Mouse (Mus musculus): Measurements from ENCODE around the gene Col6a4. TPM values are rescaled to one million over a fixed set of nuclear protein-coding genes. Genes with fewer than 3 reads are reported as not detected.

Col6a4 gene
- 0.49 and 0.50 TPM in 2 replicates for polyA plus RNA-seq (2015; fragmentation: Nextera tagmentation; extraction: Ambion mirVana)

DNA sequence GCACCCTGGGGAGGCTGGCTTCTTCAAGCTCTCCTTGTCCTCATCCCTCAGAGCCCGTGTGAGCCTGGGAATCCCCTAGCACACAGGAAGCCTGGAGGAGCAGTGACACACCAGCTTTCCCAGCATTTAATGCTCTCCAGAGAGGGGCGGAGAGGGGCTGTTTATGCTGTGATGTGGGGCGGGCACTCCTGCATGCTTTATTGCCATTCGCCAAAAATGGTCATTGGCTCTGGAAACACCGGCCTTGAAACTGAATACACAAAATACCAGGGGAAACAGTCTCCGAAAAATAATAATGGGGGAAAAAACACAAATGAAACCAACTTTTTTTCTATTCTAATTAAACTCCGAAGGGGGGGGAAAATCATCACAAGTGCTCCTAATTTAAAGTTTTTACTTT is at the start of gene Col6a4:
Gene Col6a4, minus strand, starts transcription at position 101 of the 400 bp plus-strand sequence.
- Histone ChIP-seq H3K4me3 (no peak within 1 kb of the TSS), H3K9me3 (replicated peaks) (no peaks in the 10 kb centered on the region), H3K9ac (no peak within 1 kb of the TSS), H3K27ac (no peak within 1 kb of the TSS), H3K4me2 (no peak within 1 kb of the TSS), H3K4me1 (no peaks in the 10 kb centered on the region), H3K27me3 (no peaks in the 10 kb centered on the region), H3K36me3 (ENCODE audit: poor library complexity, severe bottlenecking) (no peaks in the 10 kb centered on the region)
- ATAC-seq, result no peak
- 64% methylated on average over 7 of the region's 7 CpGs for WGBS

DNA sequence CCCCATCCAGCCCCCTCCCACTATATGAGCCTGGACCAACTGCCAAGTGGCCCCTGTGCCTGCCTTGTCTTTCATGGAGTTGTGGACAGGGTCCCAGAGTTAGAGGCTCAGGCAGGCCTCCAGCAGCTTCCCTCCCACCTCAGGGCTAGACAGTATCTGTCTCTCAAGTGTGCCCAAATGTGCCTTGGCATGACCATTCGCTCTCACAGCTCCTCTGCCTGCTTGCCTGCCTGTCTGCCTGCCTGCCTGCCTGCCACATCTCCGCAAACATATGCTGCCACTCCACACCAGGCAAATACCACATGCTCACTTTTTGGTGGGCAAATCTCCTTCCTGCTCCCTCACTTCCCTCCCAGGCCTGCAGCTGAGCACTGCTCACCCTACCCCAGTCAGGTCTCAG is 49.0 kb upstream of the Col6a4 start:
- H3K27me3 ChIP-seq, result peaks cover 75% of the 10 kb centered on the region
- no peak overlapping the region for H3K4me2 ChIP-seq
- H3K27ac ChIP-seq, result no peak overlapping the region
- H3K4me3 ChIP-seq, result no peak overlapping the region
- no peaks in the 10 kb centered on the region for H3K9me3 ChIP-seq (replicated peaks)
- WGBS, result 84% methylated on average over 2 of the region's 2 CpGs
- peaks cover 55% of the 10 kb centered on the region for H3K4me1 ChIP-seq
- H3K36me3 ChIP-seq (ENCODE audit: poor library complexity, severe bottlenecking), result 0 out of 2 replicates have a peak, but pooled peaks cover 3% of the 10 kb centered on the region
- H3K9ac ChIP-seq, result no peak overlapping the region
- ATAC-seq, result peak; percentile 30; the same call in 1 of the 2 replicates

DNA sequence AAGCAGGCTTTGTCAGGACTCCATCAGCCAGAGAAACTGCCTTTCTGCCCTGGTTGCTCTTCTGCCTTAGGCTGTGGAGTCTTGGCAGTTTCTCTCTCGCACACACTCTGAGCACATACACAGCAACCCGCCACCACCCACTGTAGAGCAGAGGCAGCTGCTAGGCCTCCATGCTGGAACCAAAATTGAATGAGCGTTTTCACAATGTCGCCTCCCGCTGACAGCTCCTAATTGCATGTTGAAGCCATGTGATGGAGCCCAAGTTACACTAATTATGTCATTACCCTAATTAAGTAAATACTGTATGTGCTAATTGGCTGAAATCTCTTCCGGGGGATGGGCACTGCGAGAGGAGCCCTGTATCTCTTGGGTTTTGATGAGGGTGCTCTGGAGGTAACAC is 47.6 kb upstream of the Col6a4 start:
- H3K4me1 ChIP-seq, result peaks cover 55% of the 10 kb centered on the region
- H3K9ac ChIP-seq, result no peak overlapping the region
- no peak overlapping the region for H3K4me3 ChIP-seq
- H3K27ac ChIP-seq, result no peak overlapping the region
- ATAC-seq, result peak; percentile 65
- WGBS, result 23% methylated on average over 7 of the region's 7 CpGs
- no peaks in the 10 kb centered on the region for H3K9me3 ChIP-seq (replicated peaks)
- H3K4me2 ChIP-seq, result no peak overlapping the region
- H3K36me3 ChIP-seq (ENCODE audit: poor library complexity, severe bottlenecking), result no peaks in the 10 kb centered on the region
- H3K27me3 ChIP-seq, result peaks cover 63% of the 10 kb centered on the region

DNA sequence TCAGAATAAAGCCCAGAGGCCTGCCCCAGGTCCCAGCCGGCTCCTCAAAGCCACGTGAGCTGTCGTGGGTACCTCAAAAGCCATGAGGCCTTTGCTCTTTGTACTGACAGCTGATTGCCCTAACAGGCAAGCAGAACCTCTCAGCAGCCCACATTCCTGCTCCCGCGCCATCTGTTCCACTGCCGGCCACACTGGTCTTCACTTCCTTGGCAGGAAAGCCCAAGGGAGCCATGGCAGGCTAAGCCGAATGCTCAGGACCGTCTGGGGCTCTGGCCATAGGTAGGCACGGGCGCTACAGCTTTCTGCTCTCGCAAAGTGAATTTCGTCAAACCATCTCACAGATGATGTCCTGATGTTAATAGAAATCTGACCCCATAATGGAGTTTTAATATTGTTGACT is 45.4 kb upstream of the Col6a4 start:
- Histone ChIP-seq H3K27ac (no peak overlapping the region), H3K27me3 (peaks cover 71% of the 10 kb centered on the region), H3K4me3 (no peak overlapping the region), H3K9me3 (replicated peaks) (no peaks in the 10 kb centered on the region), H3K9ac (no peak overlapping the region), H3K36me3 (ENCODE audit: poor library complexity, severe bottlenecking) (no peaks in the 10 kb centered on the region), H3K4me1 (peaks cover 44% of the 10 kb centered on the region), H3K4me2 (no peak overlapping the region)
- ATAC-seq, result no peak
- 71% methylated on average over 12 of the region's 12 CpGs for WGBS

DNA sequence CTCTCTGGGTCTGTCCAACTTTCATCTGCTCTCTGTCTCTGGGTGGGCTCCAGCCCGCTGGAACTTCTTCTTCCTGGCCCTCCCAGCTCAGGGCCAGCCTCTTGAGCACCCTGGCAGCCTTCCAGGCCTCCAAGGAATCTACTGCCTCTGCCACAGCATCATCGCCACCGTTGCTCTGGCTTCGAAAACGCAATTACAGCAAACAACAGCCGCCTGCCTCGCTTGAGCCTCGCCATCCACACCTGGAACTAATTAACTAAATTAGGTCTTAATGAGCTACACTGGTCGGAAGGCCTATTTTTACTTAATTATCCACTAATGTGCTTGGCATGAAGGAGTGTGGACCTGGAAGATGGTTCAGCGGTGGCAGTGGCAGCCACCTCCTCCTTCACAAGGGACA is 43.2 kb upstream of the Col6a4 start:
- Histone ChIP-seq H3K27me3 (peaks cover 52% of the 10 kb centered on the region), H3K27ac (peak overlapping the region; percentile 37; the same call in 1 of the 2 replicates)

DNA sequence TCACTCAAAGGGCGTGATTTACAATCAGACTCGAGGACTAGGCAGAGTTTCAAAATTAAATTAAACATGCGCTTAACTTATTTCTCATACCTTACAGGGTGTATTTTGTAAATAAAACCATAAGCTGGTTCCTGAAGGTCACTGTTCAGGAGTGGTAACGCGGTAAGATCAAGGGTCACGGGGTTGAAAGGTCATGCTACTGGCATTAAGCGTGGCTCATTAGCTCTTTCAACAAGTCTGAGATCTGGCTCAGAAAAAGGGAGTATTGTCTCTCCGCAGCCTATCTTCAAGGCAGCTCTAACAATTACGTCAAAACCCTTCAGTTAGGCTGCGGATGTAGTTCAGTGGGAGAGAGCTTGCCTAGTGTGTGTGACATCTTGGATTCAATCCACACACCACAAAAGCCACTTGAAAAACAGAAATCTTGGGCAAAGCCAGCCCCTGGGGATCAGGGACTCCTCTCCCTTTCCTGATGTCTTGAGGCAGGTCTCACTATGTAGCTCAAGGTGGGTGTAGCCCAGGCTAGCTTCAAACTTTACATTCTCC is 41.2 kb upstream of the Col6a4 start:
- Histone ChIP-seq H3K9me3 (replicated peaks) (no peaks in the 10 kb centered on the region), H3K27me3 (peaks cover 44% of the 10 kb centered on the region), H3K4me3 (no peak overlapping the region), H3K27ac (no peak overlapping the region), H3K4me1 (peaks cover 31% of the 10 kb centered on the region), H3K9ac (no peak overlapping the region), H3K4me2 (no peak overlapping the region), H3K36me3 (ENCODE audit: poor library complexity, severe bottlenecking) (no peaks in the 10 kb centered on the region)
- no peak for ATAC-seq
- WGBS, result 33% methylated on average over 10 of the region's 10 CpGs

More for the DNA sequence above, 43.2 kb upstream of the Col6a4 start:
- Histone ChIP-seq H3K9ac (no peak overlapping the region), H3K4me2 (peak overlapping the region; percentile 10; the same call in 1 of the 2 replicates), H3K4me1 (peaks cover 43% of the 10 kb centered on the region), H3K36me3 (ENCODE audit: poor library complexity, severe bottlenecking) (no peaks in the 10 kb centered on the region), H3K4me3 (no peak overlapping the region), H3K9me3 (replicated peaks) (no peaks in the 10 kb centered on the region)
- 17% methylated on average over 10 of the region's 10 CpGs for WGBS
- ATAC-seq, result peak; percentile 69

DNA sequence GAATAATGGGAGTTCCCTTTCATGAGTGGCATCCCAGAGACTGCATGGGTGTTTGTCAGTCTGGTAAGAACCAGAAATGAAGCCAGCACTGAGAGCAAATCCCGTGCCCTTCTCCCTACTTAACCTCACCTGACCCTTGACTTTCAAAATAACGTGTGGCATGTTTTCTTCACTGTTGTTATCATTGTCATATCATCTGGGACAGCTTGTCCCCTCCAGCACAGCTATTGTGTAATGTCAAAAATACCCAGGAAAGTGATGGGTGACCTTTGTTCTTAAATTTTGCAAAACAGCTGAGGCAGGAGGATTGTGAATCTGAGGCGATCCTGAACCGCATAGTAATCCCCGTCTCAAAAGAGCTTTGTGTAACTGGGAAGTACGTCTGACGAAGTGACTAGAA is 33.7 kb upstream of the Col6a4 start:
- no peak overlapping the region for H3K4me2 ChIP-seq
- H3K36me3 ChIP-seq (ENCODE audit: poor library complexity, severe bottlenecking), result no peaks in the 10 kb centered on the region
- H3K4me1 ChIP-seq, result peaks cover 32% of the 10 kb centered on the region
- H3K27me3 ChIP-seq, result peaks cover 4% of the 10 kb centered on the region
- no peaks in the 10 kb centered on the region for H3K9me3 ChIP-seq (replicated peaks)
- ATAC-seq, result no peak
- no peak overlapping the region for H3K27ac ChIP-seq
- no peak overlapping the region for H3K9ac ChIP-seq
- no peak overlapping the region for H3K4me3 ChIP-seq
- 90% methylated on average over 7 of the region's 7 CpGs for WGBS

DNA sequence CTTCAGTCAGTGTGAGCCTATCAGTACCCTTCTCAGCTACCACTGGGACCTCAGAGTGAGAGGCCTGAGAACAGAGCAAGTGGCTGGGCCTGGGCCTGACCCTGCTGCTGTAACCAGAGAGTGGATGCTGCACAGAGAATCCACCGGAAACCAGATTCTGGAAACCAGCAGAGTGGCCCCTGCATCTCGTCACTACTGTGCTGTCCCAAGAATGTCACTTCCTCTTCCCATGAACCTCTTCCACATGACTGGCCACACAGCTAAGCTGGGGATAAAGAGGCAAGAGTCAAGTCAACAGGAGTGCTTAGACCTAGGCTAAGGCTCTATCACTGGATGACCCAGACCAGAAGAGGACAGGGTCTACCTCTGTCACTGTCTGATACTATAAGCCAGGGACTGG is 32.5 kb upstream of the Col6a4 start:
- no peak overlapping the region for H3K4me2 ChIP-seq
- WGBS, result 89% methylated on average over 2 of the region's 2 CpGs
- no peak for ATAC-seq
- H3K27ac ChIP-seq, result no peak overlapping the region
- H3K4me1 ChIP-seq, result peaks cover 32% of the 10 kb centered on the region
- no peak overlapping the region for H3K9ac ChIP-seq
- H3K9me3 ChIP-seq (replicated peaks), result no peaks in the 10 kb centered on the region
- H3K27me3 ChIP-seq, result no peaks in the 10 kb centered on the region
- H3K36me3 ChIP-seq (ENCODE audit: poor library complexity, severe bottlenecking), result no peaks in the 10 kb centered on the region
- H3K4me3 ChIP-seq, result no peak overlapping the region

DNA sequence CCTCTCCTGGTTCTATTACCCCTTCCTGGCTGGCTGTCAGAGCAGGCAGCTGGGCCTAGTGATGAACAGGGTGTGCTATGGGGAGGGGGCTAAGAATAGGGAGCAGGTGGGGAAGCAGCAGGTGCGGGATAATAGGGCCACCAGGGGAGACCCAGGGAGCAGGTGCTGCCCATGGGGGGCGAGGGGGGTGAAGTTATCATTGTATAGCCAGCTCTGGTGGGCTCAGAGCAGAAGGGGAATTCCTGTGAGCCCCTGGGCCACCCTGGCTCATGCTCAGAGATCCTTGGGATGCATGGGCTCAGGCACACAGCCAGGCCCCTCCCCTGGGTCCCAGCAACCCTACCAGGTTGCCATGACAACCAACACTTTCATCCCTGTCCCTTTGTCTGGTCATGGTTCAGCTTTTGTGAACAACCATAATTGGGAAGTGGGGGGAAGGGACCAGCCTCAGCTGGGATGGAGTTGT is 30.2 kb upstream of the Col6a4 start:
- no peaks in the 10 kb centered on the region for H3K36me3 ChIP-seq (ENCODE audit: poor library complexity, severe bottlenecking)
- no peak overlapping the region for H3K4me3 ChIP-seq
- peak overlapping the region; percentile 42 for H3K4me2 ChIP-seq
- no peaks in the 10 kb centered on the region for H3K9me3 ChIP-seq (replicated peaks)
- H3K27me3 ChIP-seq, result no peaks in the 10 kb centered on the region
- peak overlapping the region; percentile 30; the same call in 1 of the 2 replicates for H3K9ac ChIP-seq
- peak; percentile 95 for ATAC-seq
- peaks cover 32% of the 10 kb centered on the region for H3K4me1 ChIP-seq
- H3K27ac ChIP-seq, result peak overlapping the region; percentile 97
- 0% methylated on average over 2 of the region's 2 CpGs for WGBS

DNA sequence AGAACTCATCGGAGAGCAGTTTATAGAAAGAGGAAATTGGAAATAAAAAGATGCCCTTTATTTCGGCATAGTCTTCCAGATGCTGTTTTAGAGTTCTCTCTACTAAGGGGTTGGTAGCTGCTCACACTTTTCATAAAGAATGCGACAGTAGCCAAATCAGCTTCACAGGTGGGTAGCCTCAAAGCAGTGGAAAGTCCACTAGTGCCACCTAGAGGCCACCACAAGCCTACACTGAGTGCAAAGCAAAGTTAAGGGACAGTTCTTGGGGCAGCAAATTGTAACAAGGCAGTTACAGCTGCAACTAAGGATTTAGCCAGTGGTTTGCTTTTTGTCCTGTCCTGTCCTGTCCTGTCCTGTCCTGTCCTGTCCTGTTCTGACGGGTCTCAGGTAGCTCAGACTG is 27.0 kb upstream of the Col6a4 start:
- Histone ChIP-seq H3K36me3 (ENCODE audit: poor library complexity, severe bottlenecking) (no peaks in the 10 kb centered on the region), H3K4me3 (no peak overlapping the region), H3K4me1 (peaks cover 34% of the 10 kb centered on the region), H3K9me3 (replicated peaks) (no peaks in the 10 kb centered on the region), H3K9ac (no peak overlapping the region), H3K27me3 (no peaks in the 10 kb centered on the region), H3K27ac (no peak overlapping the region), H3K4me2 (no peak overlapping the region)
- 48% methylated on average over 4 of the region's 4 CpGs for WGBS
- no peak for ATAC-seq

DNA sequence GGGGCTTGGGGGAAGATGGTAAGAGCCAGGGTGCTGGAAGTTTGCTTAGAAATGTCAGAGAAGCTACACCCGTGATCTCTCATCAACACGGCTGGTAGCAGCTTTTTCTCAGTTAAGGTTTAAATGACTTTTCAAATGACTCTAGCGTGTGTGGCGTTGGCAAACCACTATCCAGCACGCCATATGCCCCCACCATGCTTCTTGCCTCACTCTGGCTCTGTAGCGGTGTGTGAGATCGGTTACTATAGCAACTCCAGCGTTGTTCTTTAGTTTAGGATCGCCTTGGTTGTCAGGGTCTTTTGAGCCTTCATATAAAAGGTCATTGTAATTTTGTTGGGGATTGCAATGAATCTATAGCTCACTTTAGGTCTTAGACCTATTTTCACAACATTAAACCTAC is 22.5 kb upstream of the Col6a4 start:
- H3K9me3 ChIP-seq (replicated peaks), result no peaks in the 10 kb centered on the region
- H3K4me1 ChIP-seq, result peaks cover 17% of the 10 kb centered on the region; the same call in 1 of the 2 replicates
- no peaks in the 10 kb centered on the region for H3K36me3 ChIP-seq (ENCODE audit: poor library complexity, severe bottlenecking)
- ATAC-seq, result no peak
- H3K9ac ChIP-seq, result no peak overlapping the region
- H3K4me2 ChIP-seq, result no peak overlapping the region
- 53% methylated on average over 9 of the region's 9 CpGs for WGBS
- no peak overlapping the region for H3K4me3 ChIP-seq
- no peaks in the 10 kb centered on the region for H3K27me3 ChIP-seq
- no peak overlapping the region for H3K27ac ChIP-seq

DNA sequence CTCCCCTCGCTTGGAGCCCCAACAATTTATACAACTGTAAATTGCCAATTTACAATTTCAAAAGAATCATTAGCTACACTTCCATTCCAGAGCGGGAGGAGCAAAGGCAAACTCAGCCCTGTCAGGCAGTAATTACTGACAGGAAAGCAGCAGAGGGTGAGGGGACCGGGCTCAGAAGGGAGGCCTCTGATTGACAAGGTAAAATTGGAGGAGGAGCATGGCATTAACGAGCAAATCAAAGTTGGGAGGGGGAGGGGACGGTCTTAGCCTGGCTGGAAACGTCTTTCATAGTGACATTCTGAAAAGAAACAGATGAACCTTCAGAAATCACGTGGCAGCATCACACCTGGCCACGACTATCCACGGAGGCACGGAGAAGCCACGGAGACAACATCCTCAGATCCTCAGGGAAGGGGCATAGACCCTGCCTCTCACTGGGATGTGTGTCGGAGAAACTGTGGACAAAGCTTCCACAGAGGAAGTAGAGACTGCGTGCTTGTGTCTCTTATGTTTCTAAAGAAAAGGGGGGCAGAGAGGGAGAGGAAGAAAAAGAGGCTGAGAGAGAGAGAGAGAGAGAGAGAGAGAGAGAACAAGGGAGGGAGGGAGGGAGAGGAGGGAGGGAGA is 19.3 kb upstream of the Col6a4 start:
- peak; percentile 87 for ATAC-seq
- 6% methylated on average over 13 of the region's 13 CpGs for WGBS

More for the DNA sequence above, 19.3 kb upstream of the Col6a4 start:
- peak overlapping the region; percentile 54 for H3K4me2 ChIP-seq
- peaks cover 8% of the 10 kb centered on the region; the same call in 1 of the 2 replicates for H3K27me3 ChIP-seq
- no peaks in the 10 kb centered on the region for H3K36me3 ChIP-seq (ENCODE audit: poor library complexity, severe bottlenecking)
- peak overlapping the region; percentile 18 for H3K4me3 ChIP-seq
- peak overlapping the region; percentile 34; the same call in 1 of the 2 replicates for H3K9ac ChIP-seq
- H3K9me3 ChIP-seq (replicated peaks), result 0 out of 2 replicates have a peak, but pooled peaks cover 7% of the 10 kb centered on the region
- H3K4me1 ChIP-seq, result peaks cover 17% of the 10 kb centered on the region; the same call in 1 of the 2 replicates
- H3K27ac ChIP-seq, result peak overlapping the region; percentile 73
